Mouse (Mus musculus) lung, embryonic 16.5 days (tissue): ENCODE results near the gene Ctbp1. TPM values are rescaled to one million over a fixed set of nuclear protein-coding genes. Genes with fewer than 3 reads are reported as not detected.

Experiments used
- ATAC-seq: fragments of 200-750 bp; cut with Nextera tagmentation; 2 replicates; pipeline ENCODE4 v1.8.0; 2017; ENCODE audit warnings: low read depth, mild to moderate bottlenecking, moderate library complexity
- H3K27ac ChIP-seq: fragments of 300-500 bp; sonication (generic); 2 replicates; pipeline ENCODE4 v1.5.1; 2014; ENCODE audit warnings: mild to moderate bottlenecking, control low read depth, low read length
- H3K27me3 ChIP-seq: fragments of 300-500 bp; sonication (generic); 2 replicates; pipeline ENCODE4 v1.6.1; 2014; ENCODE audit warnings: low read depth, low read length, mixed read lengths; ENCODE audit not compliant: control insufficient read depth, insufficient read depth
- H3K36me3 ChIP-seq: fragments of 300-500 bp; sonication (generic); 2 replicates; pipeline ENCODE4 v1.6.1; 2014; ENCODE audit warnings: low read length; ENCODE audit not compliant: control insufficient read depth, insufficient read depth
- H3K4me1 ChIP-seq: fragments of 300-500 bp; sonication (generic); replicated peaks from 2 replicates; pipeline ENCODE4 v1.6.1; 2014; ENCODE audit warnings: low read length, mixed read lengths; ENCODE audit not compliant: control insufficient read depth, insufficient read depth
- H3K4me2 ChIP-seq: fragments of 300-500 bp; sonication (generic); 2 replicates; pipeline ENCODE4 v1.6.1; 2014; ENCODE audit warnings: low read depth, low read length, control low read depth
- H3K4me3 ChIP-seq: fragments of 300-500 bp; sonication (generic); 2 replicates; pipeline ENCODE4 v1.5.1; 2014; ENCODE audit warnings: mild to moderate bottlenecking, low read length, control low read depth
- H3K9ac ChIP-seq: fragments of 300-500 bp; sonication (generic); 2 replicates; pipeline ENCODE4 v1.6.1; 2014; ENCODE audit warnings: low read length, control low read depth
- H3K9me3 ChIP-seq: fragments of 300-500 bp; sonication (generic); 2 replicates; pipeline ENCODE4 v1.6.1; 2016; ENCODE audit warnings: low read length; ENCODE audit not compliant: control insufficient read depth
- WGBS: fragments of 180-500 bp; shearing (Covaris S2); extraction: QIAGEN DNeasy Blood & Tissue Kit; methylation state at CpG from one replicate; pipeline ENCODE4 v1.1.7; 2014; 5-methylcytosine and 5-hydroxymethylcytosine counted together
- polyA plus RNA-seq: library from polyadenylated mRNA; unstranded; fragments of >200 nt; fragmentation: Nextera tagmentation; extraction: Ambion mirVana; gene quantifications from 2 replicates; pipeline ENCODE4 v1.2.1, GENCODE M21; 2015

The Ctbp1 gene
- polyA plus RNA-seq, 1 experiment from 2014 or later, result 279 TPM

DNA sequence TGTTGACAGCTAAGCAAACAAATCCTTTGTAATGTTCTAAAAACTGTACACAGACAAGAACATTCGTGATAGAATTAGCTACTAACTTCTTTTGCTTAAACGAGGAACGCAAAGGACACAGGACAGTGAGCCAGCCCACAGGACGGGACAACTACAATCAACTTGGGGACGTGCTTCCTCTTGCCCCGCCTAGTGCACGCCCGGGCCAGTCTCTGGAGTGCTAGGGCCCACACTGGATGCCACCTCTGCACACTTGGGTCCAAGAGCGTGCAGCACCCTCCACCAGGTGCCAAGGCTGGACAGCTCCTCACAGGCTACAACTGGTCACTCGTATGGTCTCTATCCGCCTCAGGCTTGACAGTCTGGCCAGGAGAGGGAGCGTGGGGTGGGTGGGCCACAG lies 26.6 kb downstream of the Ctbp1 start:
- Histone ChIP-seq H3K4me1 (peaks cover 8% of the 10 kb centered on the region; the same call in 1 of the 2 replicates), H3K9me3 (no peaks in the 10 kb centered on the region), H3K27ac (no peak overlapping the region), H3K4me2 (no peak overlapping the region), H3K36me3 (peaks cover 44% of the 10 kb centered on the region), H3K9ac (no peak overlapping the region), H3K4me3 (no peak overlapping the region), H3K27me3 (no peaks in the 10 kb centered on the region)
- 80% methylated on average over 12 of the region's 12 CpGs for whole genome bisulfite sequencing
- no peak for ATAC-seq

- Histone ChIP-seq H3K9me3 (no peaks in the 10 kb centered on the region), H3K36me3 (peaks cover 43% of the 10 kb centered on the region), H3K27ac (no peak overlapping the region), H3K4me1 (peaks cover 8% of the 10 kb centered on the region; the same call in 1 of the 2 replicates), H3K27me3 (no peaks in the 10 kb centered on the region), H3K9ac (no peak overlapping the region), H3K4me2 (no peak overlapping the region), H3K4me3 (no peak overlapping the region)
- ATAC-seq, result no peak
- 84% methylated on average over 2 of the region's 2 CpGs for WGBS
Observed at GRCm38 (mm10) chr5:33247387-33247786, 27.4 kb downstream of the Ctbp1 start.

DNA sequence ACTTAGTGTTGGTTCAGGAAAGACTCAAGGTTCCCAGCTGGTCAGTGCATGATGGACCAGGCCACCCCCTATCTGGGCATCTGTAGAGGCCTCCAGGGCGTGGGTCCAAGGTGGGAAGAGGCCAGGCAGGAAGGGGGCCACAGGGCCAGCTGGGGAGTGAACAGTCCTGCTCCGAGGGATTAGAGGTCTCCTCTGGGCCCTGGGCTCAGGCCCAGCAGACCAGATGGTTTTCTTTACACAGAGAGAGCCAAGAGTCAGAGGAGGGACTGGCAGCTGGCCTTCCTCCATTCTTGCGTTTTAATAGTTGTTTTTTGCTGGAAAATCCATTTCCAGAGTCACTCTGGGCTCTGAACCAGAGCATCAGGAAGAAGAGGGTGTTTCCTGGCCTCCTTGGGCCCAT lies 29.1 kb downstream of the Ctbp1 start:
- Histone ChIP-seq H3K9ac (no peak overlapping the region), H3K4me1 (peaks cover 8% of the 10 kb centered on the region; the same call in 1 of the 2 replicates), H3K36me3 (peaks cover 29% of the 10 kb centered on the region), H3K4me3 (no peak overlapping the region), H3K4me2 (no peak overlapping the region), H3K27me3 (no peaks in the 10 kb centered on the region), H3K27ac (peak overlapping the region; percentile 78), H3K9me3 (no peaks in the 10 kb centered on the region)
- ATAC-seq, result peak; percentile 92
- WGBS, result 63% methylated on average over 3 of the region's 3 CpGs

DNA sequence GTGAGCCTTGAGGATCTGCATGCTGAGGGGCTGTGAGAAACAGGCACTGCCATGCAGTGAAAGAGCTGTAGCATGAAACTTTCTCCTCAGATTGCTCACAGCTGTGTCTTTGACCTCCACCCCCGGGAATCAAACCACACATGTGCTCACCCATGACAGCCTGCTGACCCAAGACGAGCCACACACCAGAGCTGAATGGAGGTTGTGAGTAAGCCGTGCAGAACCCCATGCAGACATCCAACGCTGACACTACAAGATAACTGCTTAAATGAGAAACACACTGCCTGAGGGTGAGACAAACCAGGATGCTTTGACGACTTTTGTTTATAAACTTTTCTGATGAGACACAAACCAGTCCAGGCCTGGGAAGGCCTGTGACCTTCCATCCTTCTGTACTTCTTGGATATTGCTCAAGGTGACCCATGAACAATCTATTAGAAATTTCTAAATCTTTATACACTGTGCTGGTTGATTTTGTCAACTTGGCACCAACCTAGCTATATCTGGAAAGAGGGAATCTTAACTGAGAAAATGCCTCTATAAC lies 30.3 kb downstream of the Ctbp1 start:
- Histone ChIP-seq H3K36me3 (peaks cover 21% of the 10 kb centered on the region), H3K27me3 (no peaks in the 10 kb centered on the region), H3K4me3 (no peak overlapping the region), H3K9ac (no peak overlapping the region), H3K4me1 (peaks cover 8% of the 10 kb centered on the region; the same call in 1 of the 2 replicates), H3K9me3 (no peaks in the 10 kb centered on the region), H3K27ac (no peak overlapping the region), H3K4me2 (no peak overlapping the region)
- no peak for ATAC-seq
- WGBS, result 42% methylated on average over 5 of the region's 5 CpGs

GRCm38 (mm10) chr5:33239934-33240333 lies 34.9 kb downstream of the Ctbp1 start:
- ATAC-seq, result no peak
- no peak overlapping the region for H3K27ac ChIP-seq

DNA sequence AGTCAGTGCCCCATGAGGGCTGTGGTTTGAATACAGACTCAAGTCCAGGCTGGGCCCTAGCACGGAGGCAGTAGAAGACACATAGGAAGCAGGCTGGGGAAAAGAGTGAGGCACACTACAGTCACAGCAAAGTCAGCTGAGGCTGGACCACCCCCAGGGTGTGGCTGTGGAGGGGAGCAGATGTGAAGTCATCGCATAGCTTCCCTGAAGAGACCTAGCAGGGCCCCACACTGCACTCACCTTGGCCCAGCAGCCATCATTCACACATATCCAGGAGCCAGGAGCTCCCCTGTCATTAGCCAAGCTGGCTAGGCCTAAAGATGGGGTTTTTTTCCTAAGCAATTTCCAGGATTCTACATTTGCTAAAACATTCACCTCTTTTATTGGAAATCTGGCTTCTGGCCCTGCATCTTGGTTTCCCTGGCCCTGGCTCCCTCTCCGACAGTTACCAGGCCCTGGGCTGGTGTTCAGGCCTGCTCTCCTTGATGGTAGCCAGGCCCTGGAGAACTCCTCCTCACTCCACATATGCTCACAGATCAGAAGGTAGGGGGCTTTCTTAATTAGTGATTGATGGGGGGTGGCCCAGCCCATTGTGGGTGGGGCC lies 35.6 kb downstream of the Ctbp1 start:
- whole genome bisulfite sequencing, result 69% methylated on average over 3 of the region's 3 CpGs
- no peak overlapping the region for H3K27ac ChIP-seq
- ATAC-seq, result no peak

More at GRCm38 (mm10) chr5:33239934-33240333, 34.9 kb downstream of the Ctbp1 start:
- WGBS, result 52% methylated on average over 3 of the region's 3 CpGs
- Histone ChIP-seq H3K4me1 (peaks cover 5% of the 10 kb centered on the region), H3K27me3 (no peaks in the 10 kb centered on the region), H3K9ac (no peak overlapping the region), H3K4me2 (no peak overlapping the region), H3K9me3 (no peaks in the 10 kb centered on the region), H3K36me3 (0 out of 2 replicates have a peak, but pooled peaks cover 2% of the 10 kb centered on the region), H3K4me3 (no peak overlapping the region)

GRCm38 (mm10) chr5:33238256-33238645 lies 36.5 kb downstream of the Ctbp1 start:
- Histone ChIP-seq H3K27me3 (no peaks in the 10 kb centered on the region), H3K9ac (no peak overlapping the region), H3K36me3 (0 out of 2 replicates have a peak, but pooled peaks cover 2% of the 10 kb centered on the region), H3K4me1 (peaks cover 19% of the 10 kb centered on the region), H3K4me3 (no peak overlapping the region), H3K4me2 (no peak overlapping the region), H3K27ac (no peak overlapping the region), H3K9me3 (no peaks in the 10 kb centered on the region)
- WGBS, result 66% methylated on average over 3 of the region's 3 CpGs
- ATAC-seq, result no peak

More for the DNA sequence above, 35.6 kb downstream of the Ctbp1 start:
- Histone ChIP-seq H3K9me3 (no peaks in the 10 kb centered on the region), H3K36me3 (0 out of 2 replicates have a peak, but pooled peaks cover 2% of the 10 kb centered on the region), H3K4me2 (no peak overlapping the region), H3K4me1 (peaks cover 12% of the 10 kb centered on the region), H3K9ac (no peak overlapping the region), H3K4me3 (no peak overlapping the region), H3K27me3 (no peaks in the 10 kb centered on the region)

DNA sequence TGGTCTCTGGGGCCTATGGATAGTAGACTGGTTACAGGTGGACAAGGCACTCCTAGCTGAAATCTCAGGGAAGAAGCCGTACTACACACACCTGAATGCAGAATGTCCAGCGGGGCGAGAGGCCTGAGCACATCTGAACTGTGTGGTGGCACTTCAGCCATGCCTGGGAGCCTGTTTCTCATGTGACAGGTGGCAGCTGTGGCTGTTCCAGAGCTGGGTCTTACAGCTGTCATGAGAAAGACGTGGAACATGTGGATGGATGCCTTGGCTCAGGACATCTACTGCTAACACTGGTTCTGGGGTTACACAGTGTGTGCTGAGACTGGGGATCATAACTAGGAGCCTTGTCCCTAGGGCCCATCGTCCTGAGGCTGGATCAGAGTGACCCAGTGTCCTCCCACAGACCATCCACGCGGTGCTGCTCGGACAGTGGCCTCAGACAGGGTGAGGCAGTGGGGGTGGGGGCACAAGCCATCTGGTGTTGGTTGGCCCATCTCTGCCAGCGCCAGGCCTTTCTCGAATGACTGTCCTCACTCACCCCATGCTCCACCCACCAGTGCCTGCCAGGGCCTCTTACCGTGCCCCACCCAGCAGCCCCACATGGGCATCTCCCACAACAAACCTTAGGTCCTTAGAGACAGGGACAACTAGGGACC lies 37.1 kb downstream of the Ctbp1 start:
- peaks cover 19% of the 10 kb centered on the region for H3K4me1 ChIP-seq
- H3K9ac ChIP-seq, result no peak overlapping the region
- H3K36me3 ChIP-seq, result no peaks in the 10 kb centered on the region
- H3K4me3 ChIP-seq, result no peak overlapping the region
- H3K27me3 ChIP-seq, result no peaks in the 10 kb centered on the region
- 83% methylated on average over 11 of the region's 11 CpGs for WGBS
- no peaks in the 10 kb centered on the region for H3K9me3 ChIP-seq
- no peak for ATAC-seq
- H3K4me2 ChIP-seq, result no peak overlapping the region
- H3K27ac ChIP-seq, result no peak overlapping the region

DNA sequence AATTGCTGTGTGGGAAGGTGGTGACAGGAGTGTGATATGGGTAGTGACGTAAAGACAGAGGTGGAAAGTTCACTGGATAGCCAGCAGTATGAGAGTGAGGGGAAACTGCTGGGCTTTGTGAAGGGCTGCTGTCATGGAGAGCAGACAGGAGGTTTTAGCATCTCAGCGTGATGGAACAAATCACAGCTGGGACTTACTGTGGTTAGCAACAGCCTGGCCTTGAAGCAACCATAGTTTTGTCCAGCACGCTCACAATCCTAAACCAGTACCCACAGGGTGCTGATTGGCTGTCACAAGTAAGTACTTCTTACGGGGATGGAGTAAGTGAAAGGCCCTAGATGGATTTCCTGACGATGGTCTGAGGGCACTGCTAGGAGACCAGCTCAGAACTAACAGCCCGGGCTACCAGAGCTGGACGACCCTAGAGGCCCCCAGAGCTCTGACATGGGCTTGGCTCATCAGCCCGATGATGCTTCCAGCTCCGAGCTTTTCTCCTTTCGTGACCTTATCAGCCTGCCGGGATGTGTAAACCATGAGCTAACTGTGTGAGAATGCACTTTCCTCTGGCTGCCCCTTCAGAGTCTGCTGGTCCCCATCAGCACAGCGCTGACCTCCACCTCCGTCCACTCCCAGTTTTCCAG lies 40.3 kb downstream of the Ctbp1 start:
- H3K9me3 ChIP-seq, result no peaks in the 10 kb centered on the region
- no peaks in the 10 kb centered on the region for H3K36me3 ChIP-seq
- ATAC-seq, result peak; percentile 90
- no peak overlapping the region for H3K9ac ChIP-seq
- peak overlapping the region; percentile 54 for H3K27ac ChIP-seq
- H3K27me3 ChIP-seq, result no peaks in the 10 kb centered on the region
- H3K4me3 ChIP-seq, result no peak overlapping the region
- 9% methylated on average over 13 of the region's 13 CpGs for WGBS
- no peak overlapping the region for H3K4me2 ChIP-seq
- peaks cover 19% of the 10 kb centered on the region for H3K4me1 ChIP-seq
